Mouse (Mus musculus) megakaryocyte-erythroid progenitor cell, adult 5-6 weeks (primary cell): ENCODE measurements around the gene Eml1. TPM values are rescaled to one million over a fixed set of nuclear protein-coding genes. Genes with fewer than 3 reads are reported as not detected.

ENCODE experiments used
- total RNA-seq, 2 experiments: library from RNA; stranded (forward) in 1 of 2; stranded (reverse) in 1 of 2; fragments of 200-1000, 215-1000 nt in 1 of 2; fragments of >200 nt in 1 of 2; fragmentation: Nextera tagmentation in 1 of 2; gene quantifications; 2 replicates each; pipeline ENCODE4 v1.2.3; 2014 to 2017

The Eml1 gene
- total RNA-seq, 2 experiments from 2014 or later = not detected

Other genes starting within 250 kb of the Eml1 start
- gene Setd3, start 191.6 kb upstream of the Eml1 start, total RNA-seq (2014; fragmentation: Nextera tagmentation) = 58.0 and 66.0 TPM in 2 replicates
- 83.4 and 118 TPM in 2 replicates for gene Setd3, start 191.6 kb upstream of the Eml1 start, total RNA-seq (2017)
- 75.0 and 84.0 TPM in 2 replicates for gene Ccnk, start 191.4 kb upstream of the Eml1 start, total RNA-seq (2014; fragmentation: Nextera tagmentation)
- 7.8 and 24.5 TPM in 2 replicates for gene Ccnk, start 191.4 kb upstream of the Eml1 start, total RNA-seq (2017)
- gene Ccdc85c, start 95.5 kb upstream of the Eml1 start, total RNA-seq (2014; fragmentation: Nextera tagmentation) = 1.3 TPM in 1 of 2 replicates, not detected in the other
- 0.42 and 1.3 TPM in 2 replicates for gene Ccdc85c, start 95.5 kb upstream of the Eml1 start, total RNA-seq (2017)
- not detected in 2 replicates for gene Hhipl1, start 64.7 kb upstream of the Eml1 start, total RNA-seq (2014; fragmentation: Nextera tagmentation)
- not detected in 2 replicates for gene Hhipl1, start 64.7 kb upstream of the Eml1 start, total RNA-seq (2017)
- 1.0 TPM in 1 of 2 replicates, not detected in the other for gene Cyp46a1, start 36.6 kb upstream of the Eml1 start, total RNA-seq (2014; fragmentation: Nextera tagmentation)
- 0.23 TPM in 1 of 2 replicates, not detected in the other for gene Cyp46a1, start 36.6 kb upstream of the Eml1 start, total RNA-seq (2017)
- 5.5 and 11.1 TPM in 2 replicates for gene Evl, start 183.8 kb downstream of the Eml1 start, total RNA-seq (2014; fragmentation: Nextera tagmentation)
- 1.4 and 26.8 TPM in 2 replicates for gene Evl, start 183.8 kb downstream of the Eml1 start, total RNA-seq (2017)